Mouse (Mus musculus) liver, embryonic 14.5 days (tissue): ENCODE data around the gene Cdv3.

Experiments used
- CTCF ChIP-seq: IDR thresholded peaks from 2 replicates; pipeline ENCODE4 v1.5.1; 2016; ENCODE audit warnings: antibody characterized with exemption, low read depth, control low read depth
- EP300 ChIP-seq: IDR thresholded peaks from 2 replicates; pipeline ENCODE4 v1.6.1; 2016; ENCODE audit warnings: antibody characterized with exemption, low read depth

DNA sequence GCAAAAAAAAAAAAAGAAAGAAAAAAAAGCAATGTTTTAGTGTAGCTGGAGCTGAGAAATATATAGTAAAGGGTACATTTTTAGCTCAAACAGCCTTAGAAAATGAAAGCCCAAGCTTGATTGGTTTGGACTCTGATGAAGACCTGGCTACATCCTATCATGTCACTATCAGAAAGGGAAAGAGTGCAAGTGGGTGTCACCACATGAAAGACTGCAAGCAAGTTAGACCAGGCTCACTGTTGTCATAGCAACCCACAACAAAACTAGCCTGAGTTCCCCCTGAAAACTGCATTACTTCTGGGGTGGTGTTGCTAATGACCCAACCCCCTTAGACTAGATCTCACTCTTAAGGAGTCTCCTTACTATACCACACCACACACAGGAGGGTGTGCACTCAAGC is 28.7 kb downstream of the Cdv3 start:
- TF ChIP-seq CTCF, result no peak
- TF ChIP-seq EP300, result no peak
